Mouse (Mus musculus): ENCODE measurements around the gene Rwdd2a.

Gene Rwdd2a

GRCm38 (mm10) chr9:86571540-86572135, at the start of gene Rwdd2a, which contains the start of gene Pgm3:
TSS of gene Rwdd2a (plus strand) at chr9:86571991.
TSS of gene Pgm3 (minus strand) at chr9:86571842.
- peak; percentile 93 to 94 for DNase-seq (ENCODE audit: low spot score in 2 of 2)

- DNase-seq (ENCODE audit: low spot score in 2 of 2), result no peak
Observed at GRCm38 (mm10) chr9:86522335-86522734, 49.5 kb upstream of the Rwdd2a start.

- DNase-seq (ENCODE audit: low spot score in 2 of 2), result no peak
Observed at GRCm38 (mm10) chr9:86525600-86525999, 46.2 kb upstream of the Rwdd2a start.

- DNase-seq (ENCODE audit: low spot score in 2 of 2), result no peak
Observed at GRCm38 (mm10) chr9:86534071-86534470, 37.7 kb upstream of the Rwdd2a start.

- no peak for DNase-seq (ENCODE audit: low spot score in 2 of 2)
Observed at GRCm38 (mm10) chr9:86543451-86543850, 28.3 kb upstream of the Rwdd2a start.

- no peak for DNase-seq (ENCODE audit: low spot score in 2 of 2)
Observed at GRCm38 (mm10) chr9:86544559-86544958, 27.2 kb upstream of the Rwdd2a start.

- no peak for DNase-seq (ENCODE audit: low spot score in 2 of 2)
Observed at GRCm38 (mm10) chr9:86549637-86550162, 22.1 kb upstream of the Rwdd2a start.

- no peak for DNase-seq (ENCODE audit: low spot score in 2 of 2)
Observed at GRCm38 (mm10) chr9:86550717-86551116, 21.1 kb upstream of the Rwdd2a start.

- no peak for DNase-seq (ENCODE audit: low spot score in 2 of 2)
Observed at GRCm38 (mm10) chr9:86553886-86554285, 17.9 kb upstream of the Rwdd2a start.

- no peak for DNase-seq (ENCODE audit: low spot score in 2 of 2)
Observed at GRCm38 (mm10) chr9:86554641-86555040, 17.1 kb upstream of the Rwdd2a start.

GRCm38 (mm10) chr9:86560543-86560942, 11.2 kb upstream of the Rwdd2a start:
- DNase-seq (ENCODE audit: low spot score in 2 of 2), result no peak

GRCm38 (mm10) chr9:86569314-86569910, 2.4 kb upstream of the Rwdd2a start:
- DNase-seq (ENCODE audit: low spot score in 2 of 2), result no peak

- no peak for DNase-seq (ENCODE audit: low spot score in 2 of 2)
Observed at GRCm38 (mm10) chr9:86570261-86570890, 1.4 kb upstream of the Rwdd2a start.

GRCm38 (mm10) chr9:86570946-86571345, 845 bp upstream of the Rwdd2a start:
- no peak for DNase-seq (ENCODE audit: low spot score in 2 of 2)

GRCm38 (mm10) chr9:86572196-86572595, 405 bp downstream of the Rwdd2a start:
- no peak for DNase-seq (ENCODE audit: low spot score in 2 of 2)

- peak; percentile 83 to 90 for DNase-seq (ENCODE audit: low spot score in 2 of 2)
Observed at GRCm38 (mm10) chr9:86572636-86573291, 973 bp downstream of the Rwdd2a start.

- DNase-seq (ENCODE audit: low spot score in 2 of 2), result no peak
Observed at GRCm38 (mm10) chr9:86573616-86574303, 2.0 kb downstream of the Rwdd2a start.

- DNase-seq (ENCODE audit: low spot score in 2 of 2), result no peak
Observed at GRCm38 (mm10) chr9:86575178-86575577, 3.4 kb downstream of the Rwdd2a start.

- no peak for DNase-seq (ENCODE audit: low spot score in 2 of 2)
Observed at GRCm38 (mm10) chr9:86579657-86580056, 7.9 kb downstream of the Rwdd2a start.

- DNase-seq (ENCODE audit: low spot score in 2 of 2), result peak; percentile 75 to 84
Observed at GRCm38 (mm10) chr9:86583740-86584139, 11.9 kb downstream of the Rwdd2a start.

- DNase-seq (ENCODE audit: low spot score in 2 of 2), result no peak
Observed at GRCm38 (mm10) chr9:86587019-86587795, 15.4 kb downstream of the Rwdd2a start.

Data from right cerebral cortex, adult 2 months (tissue).